Mouse (Mus musculus): ENCODE results near the gene Gm5108.

Gene Gm5108

GRCm38 (mm10) chr5:67941369-67941768 is at the start of gene Gm5108:
Gm5108 (plus strand) TSS chr5:67941669.
- no peak for DNase-seq (ENCODE audit: low read depth)

- no peak for DNase-seq (ENCODE audit: low read depth)
These were observed 42.5 kb upstream of the Gm5108 start for GRCm38 (mm10) chr5:67898921-67899320.

GRCm38 (mm10) chr5:67904555-67904954 is 36.9 kb upstream of the Gm5108 start:
- no peak for DNase-seq (ENCODE audit: low read depth)

GRCm38 (mm10) chr5:67930584-67930983 is 10.9 kb upstream of the Gm5108 start:
- DNase-seq (ENCODE audit: low read depth), result no peak

GRCm38 (mm10) chr5:67931623-67932022 is 9.8 kb upstream of the Gm5108 start:
- no peak for DNase-seq (ENCODE audit: low read depth)

- no peak for DNase-seq (ENCODE audit: low read depth)
These were observed 1.7 kb downstream of the Gm5108 start for GRCm38 (mm10) chr5:67943199-67943598.

GRCm38 (mm10) chr5:67944074-67944785 is 2.8 kb downstream of the Gm5108 start:
- DNase-seq (ENCODE audit: low read depth), result no peak

- DNase-seq (ENCODE audit: low read depth), result no peak
These were observed 4.9 kb downstream of the Gm5108 start, which contains the start of gene Gm21905 for GRCm38 (mm10) chr5:67946321-67946720. Gm21905 (minus strand) TSS chr5:67946421.

- DNase-seq (ENCODE audit: low read depth), result no peak
These were observed 5.5 kb downstream of the Gm5108 start for GRCm38 (mm10) chr5:67947006-67947405.

GRCm38 (mm10) chr5:67948074-67948473 is 6.6 kb downstream of the Gm5108 start:
- no peak for DNase-seq (ENCODE audit: low read depth)

- DNase-seq (ENCODE audit: low read depth), result no peak
These were observed 12.6 kb downstream of the Gm5108 start for GRCm38 (mm10) chr5:67954097-67954496.

GRCm38 (mm10) chr5:67955486-67955885 is 14.0 kb downstream of the Gm5108 start:
- DNase-seq (ENCODE audit: low read depth), result no peak

- DNase-seq (ENCODE audit: low read depth), result no peak
These were observed 20.5 kb downstream of the Gm5108 start for GRCm38 (mm10) chr5:67961708-67962629.

- no peak for DNase-seq (ENCODE audit: low read depth)
These were observed 28.1 kb downstream of the Gm5108 start for GRCm38 (mm10) chr5:67969536-67969935.

- no peak for DNase-seq (ENCODE audit: low read depth)
These were observed 40.6 kb downstream of the Gm5108 start for GRCm38 (mm10) chr5:67981946-67982526.

- no peak for DNase-seq (ENCODE audit: low read depth)
These were observed 49.0 kb downstream of the Gm5108 start for GRCm38 (mm10) chr5:67990426-67990825.

- no peak for DNase-seq (ENCODE audit: low read depth)
These were observed 61.1 kb downstream of the Gm5108 start for GRCm38 (mm10) chr5:68002611-68003010.

- no peak for DNase-seq (ENCODE audit: low read depth)
These were observed 62.4 kb downstream of the Gm5108 start for GRCm38 (mm10) chr5:68003904-68004303.

- no peak for DNase-seq (ENCODE audit: low read depth)
These were observed 63.0 kb downstream of the Gm5108 start for GRCm38 (mm10) chr5:68004419-68004818.

GRCm38 (mm10) chr5:68007074-68007473 is 65.6 kb downstream of the Gm5108 start:
- DNase-seq (ENCODE audit: low read depth), result no peak

- no peak for DNase-seq (ENCODE audit: low read depth)
These were observed 70.1 kb downstream of the Gm5108 start for GRCm38 (mm10) chr5:68011569-68011968.

GRCm38 (mm10) chr5:68012618-68013017 is 71.1 kb downstream of the Gm5108 start:
- peak; percentile 2 for DNase-seq (ENCODE audit: low read depth)

GRCm38 (mm10) chr5:68020870-68021269 is 79.4 kb downstream of the Gm5108 start:
- DNase-seq (ENCODE audit: low read depth), result no peak

Data from fibroblast of lung, adult 2 months (primary cell).